Mouse (Mus musculus) heart, embryonic 10.5 days (tissue): Measurements from ENCODE around the gene Wipi2. TPM values are rescaled to one million over a fixed set of nuclear protein-coding genes. Genes with fewer than 3 reads are reported as not detected.

Experiments
- polyA plus RNA-seq: library from polyadenylated mRNA; unstranded; fragments of >200 nt; fragmentation: Nextera tagmentation; extraction: Ambion mirVana; gene quantifications from 2 replicates; pipeline ENCODE4 v1.2.1, GENCODE M21; 2016

Gene Wipi2
- polyA plus RNA-seq, 1 experiment from 2014 or later = 47.6 TPM

Other genes starting within 250 kb of the Wipi2 start
- gene Foxk1, start 226.2 kb upstream of the Wipi2 start, polyA plus RNA-seq = 3.3 and 4.5 TPM in 2 replicates
- 8.7 and 11.1 TPM in 2 replicates for gene Ap5z1, start 163.8 kb upstream of the Wipi2 start, polyA plus RNA-seq
- 0.39 and 0.50 TPM in 2 replicates for gene Papolb, start 97.6 kb upstream of the Wipi2 start, polyA plus RNA-seq
- gene Radil, start 76.6 kb upstream of the Wipi2 start, polyA plus RNA-seq = 10.9 and 14.4 TPM in 2 replicates
- 0.15 and 4.8 TPM in 2 replicates for gene Mmd2, start 18.9 kb upstream of the Wipi2 start, polyA plus RNA-seq
- 2.6 and 4.6 TPM in 2 replicates for gene Slc29a4, start 64.8 kb downstream of the Wipi2 start, polyA plus RNA-seq
- 22.2 and 24.8 TPM in 2 replicates for gene Tnrc18, start 190.0 kb downstream of the Wipi2 start, polyA plus RNA-seq